Mouse (Mus musculus) kidney, postnatal 14 days (tissue): ENCODE measurements at regions not wholly inside any gene's neighbourhood (a gene's known extent, or its start where the extent isn't known, plus 50 kb on each side); places are given as distances from the start of the nearest gene placed in this dataset.

Experiments
- DNase-seq: peaks from one replicate; pipeline ENCODE4 v3.0.0; 2022; ENCODE audit warnings: mixed read lengths

- no peak for DNase-seq
Observed at GRCm38 (mm10) chr10:45763160-45763955, 185.7 kb downstream of the Hace1 start.

GRCm38 (mm10) chr10:45779720-45780119, 202.1 kb downstream of the Hace1 start:
- no peak for DNase-seq

GRCm38 (mm10) chr10:45783026-45783425, 205.4 kb downstream of the Hace1 start:
- DNase-seq = no peak

GRCm38 (mm10) chr10:45783461-45784149, 206.0 kb downstream of the Hace1 start:
- DNase-seq = no peak

GRCm38 (mm10) chr10:45784150-45784479, 206.5 kb downstream of the Hace1 start:
- DNase-seq = no peak

GRCm38 (mm10) chr10:45784575-45784974, 206.9 kb downstream of the Hace1 start:
- DNase-seq = no peak

- no peak for DNase-seq
Observed at GRCm38 (mm10) chr10:45788356-45788755, 210.7 kb downstream of the Hace1 start.

GRCm38 (mm10) chr10:45795582-45795981, 218.0 kb downstream of the Hace1 start:
- no peak for DNase-seq

GRCm38 (mm10) chr10:45800070-45800851, 222.6 kb downstream of the Hace1 start:
- DNase-seq = peak; percentile 51

GRCm38 (mm10) chr10:45801463-45801862, 223.8 kb downstream of the Hace1 start:
- DNase-seq = no peak

- DNase-seq = peak; percentile 46
Observed at GRCm38 (mm10) chr10:45806984-45807827, 229.6 kb downstream of the Hace1 start.

GRCm38 (mm10) chr10:45811882-45812281, 234.3 kb downstream of the Hace1 start:
- peak; percentile 36 for DNase-seq

- no peak for DNase-seq
Observed at GRCm38 (mm10) chr10:45813804-45814203, 236.2 kb downstream of the Hace1 start.

GRCm38 (mm10) chr10:45816679-45817078, 239.1 kb downstream of the Hace1 start:
- DNase-seq = no peak

- DNase-seq = peak; percentile 37
Observed at GRCm38 (mm10) chr10:45820986-45821655, 243.5 kb downstream of the Hace1 start.

- DNase-seq = no peak
Observed at GRCm38 (mm10) chr10:45822251-45822650, 244.6 kb downstream of the Hace1 start.

- DNase-seq = no peak
Observed at GRCm38 (mm10) chr10:45823612-45824011, 246.0 kb downstream of the Hace1 start.

- no peak for DNase-seq
Observed at GRCm38 (mm10) chr10:45848654-45849053, 271.0 kb downstream of the Hace1 start.

GRCm38 (mm10) chr10:45849841-45850240, 272.2 kb downstream of the Hace1 start:
- no peak for DNase-seq

- peak; percentile 39 for DNase-seq
Observed at GRCm38 (mm10) chr10:45850625-45851024, 273.0 kb downstream of the Hace1 start.

GRCm38 (mm10) chr10:45852688-45853087, 275.1 kb downstream of the Hace1 start:
- DNase-seq = no peak

- no peak for DNase-seq
Observed at GRCm38 (mm10) chr10:45855514-45855913, 277.9 kb downstream of the Hace1 start.
